Mouse (Mus musculus): ENCODE data around the gene Tmcc1. TPM values are rescaled to one million over a fixed set of nuclear protein-coding genes. Genes with fewer than 3 reads are reported as not detected.
A peak's percentile ranks its signal among the peaks of the same experiment; 100 is the strongest.

Tmcc1 gene
- polyA plus RNA-seq, 1 experiment: 97.7 TPM

DNA sequence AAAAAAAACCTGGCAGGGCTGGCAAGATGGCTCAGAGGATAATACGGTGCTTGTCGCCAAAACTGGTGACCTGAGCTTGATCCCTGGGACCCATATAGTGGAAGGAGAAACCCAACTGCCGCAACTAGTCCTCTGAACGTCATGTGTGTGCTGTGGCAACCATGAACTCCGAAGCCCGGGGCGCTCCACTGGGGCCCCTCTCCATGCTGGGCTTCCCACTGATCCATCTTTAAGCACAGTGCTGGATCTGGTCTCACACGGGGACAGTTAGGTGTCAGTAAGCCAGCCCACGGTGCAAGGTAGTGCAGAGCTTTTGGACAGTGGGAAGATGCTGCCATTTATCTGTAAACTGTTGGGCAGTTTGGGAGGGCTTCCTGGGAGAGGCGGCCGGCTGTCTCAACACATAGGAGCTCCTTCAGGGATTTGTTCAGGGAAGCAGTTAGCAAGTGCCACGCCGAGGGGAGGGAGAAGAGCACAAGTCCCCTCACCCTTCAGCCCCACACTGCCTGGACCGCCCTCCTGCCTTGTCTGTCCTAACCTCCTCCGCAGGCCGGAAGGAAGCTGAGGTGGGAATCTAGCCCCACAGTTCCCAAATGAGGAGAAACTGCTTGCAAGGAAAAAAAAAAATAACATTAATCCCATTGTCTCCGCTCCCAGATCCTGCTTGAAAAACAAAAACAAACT lies 187.9 kb downstream of the Tmcc1 start:
- Histone ChIP-seq H3K27me3 (ENCODE audit: control insufficient read depth, insufficient read depth, low read length) (no peaks in the 10 kb centered on the region), H3K27ac (ENCODE audit: control insufficient read depth, insufficient read depth, low read depth, low read length) (no peak overlapping the region), H3K36me3 (ENCODE audit: control insufficient read depth, insufficient read depth, low read length) (no peaks in the 10 kb centered on the region), H3K4me3 (ENCODE audit: control insufficient read depth, low read depth, low read length) (no peak overlapping the region), H3K4me1 (ENCODE audit: control insufficient read depth, insufficient read depth, low read length) (no peaks in the 10 kb centered on the region; the same call in 1 of the 2 replicates)
- TF ChIP-seq POLR2A (IDR thresholded peaks at IDR 0.05; ENCODE audit: control insufficient read depth, low read depth, low read length): no peak
- TF ChIP-seq CTCF (IDR thresholded peaks at IDR 0.05; ENCODE audit: control insufficient read depth, insufficient read depth, insufficient replicate concordance, low read depth, low read length): no peak

DNA sequence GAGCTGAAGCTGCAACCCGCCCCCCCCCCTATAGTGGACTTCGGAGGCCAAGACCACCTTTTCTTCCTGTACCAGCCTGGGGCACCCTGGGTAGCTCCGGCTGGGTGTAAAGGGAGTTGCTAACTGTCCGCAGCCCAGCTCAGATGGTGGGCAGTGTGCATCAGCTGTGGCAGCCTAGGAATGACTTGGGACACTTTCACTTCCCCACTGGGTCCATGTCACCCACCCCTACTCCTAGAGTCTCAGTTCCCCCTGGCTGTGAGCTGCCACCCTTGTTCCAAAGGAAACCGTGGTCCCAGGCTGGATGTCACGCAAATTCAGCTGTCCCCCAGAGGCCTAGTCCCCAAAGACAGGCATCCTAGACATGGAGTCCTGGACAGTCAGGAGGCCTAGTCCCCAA lies 188.6 kb downstream of the Tmcc1 start:
- no peaks in the 10 kb centered on the region for H3K36me3 ChIP-seq (ENCODE audit: control insufficient read depth, insufficient read depth, low read length)
- no peak overlapping the region for H3K27ac ChIP-seq (ENCODE audit: control insufficient read depth, insufficient read depth, low read depth, low read length)
- no peak overlapping the region for H3K4me3 ChIP-seq (ENCODE audit: control insufficient read depth, low read depth, low read length)
- H3K4me1 ChIP-seq (ENCODE audit: control insufficient read depth, insufficient read depth, low read length): no peaks in the 10 kb centered on the region; the same call in 1 of the 2 replicates
- no peaks in the 10 kb centered on the region for H3K27me3 ChIP-seq (ENCODE audit: control insufficient read depth, insufficient read depth, low read length)
- TF ChIP-seq CTCF (IDR thresholded peaks at IDR 0.05; ENCODE audit: control insufficient read depth, insufficient read depth, insufficient replicate concordance, low read depth, low read length): no peak
- no peak for TF ChIP-seq POLR2A (IDR thresholded peaks at IDR 0.05; ENCODE audit: control insufficient read depth, low read depth, low read length)

DNA sequence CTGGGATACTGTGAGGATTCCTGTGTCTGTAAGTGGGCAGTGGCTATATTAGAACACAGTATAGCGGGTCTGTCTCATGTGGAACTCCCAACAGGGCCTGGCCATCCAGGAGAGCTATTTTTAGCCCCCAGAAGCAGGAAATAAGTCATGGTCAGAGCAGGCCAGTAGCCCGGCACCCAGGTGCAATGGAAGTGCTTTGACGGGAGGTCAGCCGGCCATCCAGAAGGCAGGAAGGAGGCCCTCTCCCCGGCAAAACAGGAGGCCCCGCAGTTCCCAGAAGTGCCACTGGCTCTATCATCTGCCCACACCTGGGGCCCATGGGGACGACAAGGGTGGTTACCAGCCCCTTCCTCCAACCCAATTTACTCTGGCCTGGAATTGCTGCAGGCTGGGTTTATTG lies 189.2 kb downstream of the Tmcc1 start:
- Histone ChIP-seq H3K27me3 (ENCODE audit: control insufficient read depth, insufficient read depth, low read length) (no peaks in the 10 kb centered on the region), H3K36me3 (ENCODE audit: control insufficient read depth, insufficient read depth, low read length) (no peaks in the 10 kb centered on the region), H3K27ac (ENCODE audit: control insufficient read depth, insufficient read depth, low read depth, low read length) (peak overlapping the region; percentile 26; the same call in 1 of the 2 replicates), H3K4me1 (ENCODE audit: control insufficient read depth, insufficient read depth, low read length) (no peaks in the 10 kb centered on the region; the same call in 1 of the 2 replicates), H3K4me3 (ENCODE audit: control insufficient read depth, low read depth, low read length) (no peak overlapping the region)
- no peak for TF ChIP-seq CTCF (IDR thresholded peaks at IDR 0.05; ENCODE audit: control insufficient read depth, insufficient read depth, insufficient replicate concordance, low read depth, low read length)
- no peak for TF ChIP-seq POLR2A (IDR thresholded peaks at IDR 0.05; ENCODE audit: control insufficient read depth, low read depth, low read length)

DNA sequence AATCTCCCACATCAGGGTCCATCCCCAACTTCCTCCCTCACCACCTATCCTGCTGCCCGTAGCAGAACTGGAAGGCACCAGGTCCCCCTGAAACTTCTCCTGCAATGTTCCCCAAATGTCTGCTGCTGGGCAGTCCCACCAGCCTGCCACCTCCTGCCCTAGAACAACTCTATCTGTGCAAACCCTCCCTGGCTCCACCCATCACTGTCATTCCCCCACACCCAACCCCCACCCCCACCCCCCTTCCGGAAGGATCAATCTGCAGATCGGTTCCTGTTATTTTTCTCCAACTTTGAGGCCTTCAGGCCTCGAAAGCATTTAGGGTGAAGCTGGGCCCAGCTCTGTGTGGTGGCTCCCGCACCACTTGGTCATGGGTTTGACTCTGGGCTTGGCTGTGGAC lies 189.8 kb downstream of the Tmcc1 start:
- TF ChIP-seq CTCF (IDR thresholded peaks at IDR 0.05; ENCODE audit: control insufficient read depth, insufficient read depth, insufficient replicate concordance, low read depth, low read length) (no peak), POLR2A (IDR thresholded peaks at IDR 0.05; ENCODE audit: control insufficient read depth, low read depth, low read length) (no peak)
- Histone ChIP-seq H3K4me1 (ENCODE audit: control insufficient read depth, insufficient read depth, low read length) (no peaks in the 10 kb centered on the region; the same call in 1 of the 2 replicates), H3K36me3 (ENCODE audit: control insufficient read depth, insufficient read depth, low read length) (no peaks in the 10 kb centered on the region), H3K4me3 (ENCODE audit: control insufficient read depth, low read depth, low read length) (no peak overlapping the region), H3K27ac (ENCODE audit: control insufficient read depth, insufficient read depth, low read depth, low read length) (peak overlapping the region; percentile 26; the same call in 1 of the 2 replicates), H3K27me3 (ENCODE audit: control insufficient read depth, insufficient read depth, low read length) (no peaks in the 10 kb centered on the region)

DNA sequence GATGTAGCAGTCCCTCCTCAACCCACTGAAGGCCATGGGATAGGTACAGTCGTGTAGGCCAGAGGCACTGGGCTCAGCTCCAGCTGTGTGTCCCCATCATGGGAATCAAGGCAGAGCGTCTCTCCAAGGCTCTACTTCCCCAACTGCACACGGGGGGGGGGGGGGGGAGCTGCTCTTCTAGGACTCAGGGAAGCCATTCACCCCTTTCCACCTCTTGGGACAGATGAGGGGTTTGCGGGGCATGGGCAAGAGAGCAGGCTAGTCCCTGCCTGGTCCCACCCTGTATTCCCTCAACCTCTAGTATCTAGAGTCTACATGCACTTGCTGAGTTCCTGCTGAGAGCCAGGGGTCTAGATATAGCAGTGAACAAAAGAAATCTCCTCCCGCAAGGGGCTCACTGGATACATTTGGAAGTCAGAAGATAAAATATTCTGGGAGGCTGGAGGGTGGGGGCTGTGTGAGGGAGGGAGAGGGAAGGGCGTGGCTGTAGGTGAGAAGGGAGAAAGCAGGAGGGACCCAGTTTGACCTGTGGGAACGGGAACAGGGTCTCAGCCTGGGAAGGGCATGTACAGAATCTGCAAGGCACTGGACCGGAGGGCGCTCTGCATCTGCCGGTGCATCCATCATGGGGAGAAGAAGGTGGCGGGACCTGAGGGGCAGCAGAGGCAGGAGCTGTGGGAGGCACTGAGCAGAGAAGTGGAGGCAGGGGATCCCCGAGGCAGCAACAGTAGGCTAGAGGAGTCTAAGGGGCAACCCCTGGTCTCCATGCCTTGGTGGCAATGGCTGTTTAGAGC lies 190.8 kb downstream of the Tmcc1 start:
- no peaks in the 10 kb centered on the region for H3K36me3 ChIP-seq (ENCODE audit: control insufficient read depth, insufficient read depth, low read length)
- TF ChIP-seq POLR2A (IDR thresholded peaks at IDR 0.05; ENCODE audit: control insufficient read depth, low read depth, low read length): no peak
- TF ChIP-seq CTCF (IDR thresholded peaks at IDR 0.05; ENCODE audit: control insufficient read depth, insufficient read depth, insufficient replicate concordance, low read depth, low read length): no peak
- H3K4me1 ChIP-seq (ENCODE audit: control insufficient read depth, insufficient read depth, low read length): no peaks in the 10 kb centered on the region
- no peak overlapping the region for H3K27ac ChIP-seq (ENCODE audit: control insufficient read depth, insufficient read depth, low read depth, low read length)
- no peaks in the 10 kb centered on the region for H3K27me3 ChIP-seq (ENCODE audit: control insufficient read depth, insufficient read depth, low read length)
- no peak overlapping the region for H3K4me3 ChIP-seq (ENCODE audit: control insufficient read depth, low read depth, low read length)

DNA sequence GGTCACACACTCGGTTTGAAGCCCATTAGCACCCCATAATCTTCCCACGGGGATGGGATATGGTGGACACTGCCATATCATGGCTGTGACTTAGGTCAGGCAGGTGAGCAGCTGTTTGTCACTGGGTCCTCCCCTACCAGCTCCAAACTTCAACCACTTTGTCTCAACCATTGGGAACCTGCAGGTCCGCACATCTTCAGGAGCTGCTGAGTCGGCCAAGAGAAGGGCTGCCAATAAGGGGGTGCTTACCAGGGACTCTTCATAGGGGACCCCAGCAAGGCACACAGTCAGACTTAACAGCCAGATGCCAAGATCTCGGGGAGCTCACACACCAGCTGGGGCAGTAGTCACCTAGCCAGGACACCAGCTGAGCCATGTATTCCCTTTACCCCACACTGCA lies 192.4 kb downstream of the Tmcc1 start:
- no peaks in the 10 kb centered on the region for H3K4me1 ChIP-seq (ENCODE audit: control insufficient read depth, insufficient read depth, low read length)
- H3K4me3 ChIP-seq (ENCODE audit: control insufficient read depth, low read depth, low read length): no peak overlapping the region
- H3K27ac ChIP-seq (ENCODE audit: control insufficient read depth, insufficient read depth, low read depth, low read length): no peak overlapping the region
- no peaks in the 10 kb centered on the region for H3K27me3 ChIP-seq (ENCODE audit: control insufficient read depth, insufficient read depth, low read length)
- no peaks in the 10 kb centered on the region for H3K36me3 ChIP-seq (ENCODE audit: control insufficient read depth, insufficient read depth, low read length)
- TF ChIP-seq POLR2A (IDR thresholded peaks at IDR 0.05; ENCODE audit: control insufficient read depth, low read depth, low read length) (no peak), CTCF (IDR thresholded peaks at IDR 0.05; ENCODE audit: control insufficient read depth, insufficient read depth, insufficient replicate concordance, low read depth, low read length) (no peak)

DNA sequence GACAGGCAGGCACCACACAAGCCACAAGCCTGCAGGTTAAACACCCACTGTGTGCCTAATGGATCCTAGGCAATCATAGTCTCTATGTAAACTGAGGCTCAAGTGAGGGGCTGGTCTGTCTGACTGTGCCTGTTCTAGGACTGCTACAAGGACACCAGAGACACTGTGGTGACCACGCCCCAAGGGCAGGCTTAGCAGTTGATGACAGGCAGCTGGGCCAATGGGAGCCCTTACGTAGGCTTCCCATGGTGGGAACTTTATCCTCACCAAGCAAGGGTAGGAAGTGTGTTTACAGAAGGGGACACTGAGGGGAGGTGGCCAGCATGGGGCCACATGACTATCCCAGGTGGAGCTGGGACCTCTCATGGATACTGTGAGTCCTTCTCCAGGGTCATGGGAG lies 194.1 kb downstream of the Tmcc1 start:
- H3K4me3 ChIP-seq (ENCODE audit: control insufficient read depth, low read depth, low read length): no peak overlapping the region
- peaks cover 2% of the 10 kb centered on the region; the same call in 1 of the 2 replicates for H3K27me3 ChIP-seq (ENCODE audit: control insufficient read depth, insufficient read depth, low read length)
- H3K4me1 ChIP-seq (ENCODE audit: control insufficient read depth, insufficient read depth, low read length): peaks cover 3% of the 10 kb centered on the region; the same call in 1 of the 2 replicates
- H3K27ac ChIP-seq (ENCODE audit: control insufficient read depth, insufficient read depth, low read depth, low read length): no peak overlapping the region
- TF ChIP-seq CTCF (IDR thresholded peaks at IDR 0.05; ENCODE audit: control insufficient read depth, insufficient read depth, insufficient replicate concordance, low read depth, low read length): no peak
- TF ChIP-seq POLR2A (IDR thresholded peaks at IDR 0.05; ENCODE audit: control insufficient read depth, low read depth, low read length): no peak
- H3K36me3 ChIP-seq (ENCODE audit: control insufficient read depth, insufficient read depth, low read length): no peaks in the 10 kb centered on the region

Measured in testis, adult 2 months (tissue).